Mouse (Mus musculus) lung, adult 2 months (tissue): ENCODE results near the gene Best3.

ENCODE experiments used
- CTCF ChIP-seq: fragments of 200-500 bp; IDR thresholded peaks from 2 replicates; pipeline ENCODE4 v1.5.1; 2011; ENCODE audit warnings: mild to moderate bottlenecking, low read length, control low read depth; ENCODE audit not compliant: insufficient read depth
- POLR2A ChIP-seq: fragments of 200-500 bp; IDR thresholded peaks from 2 replicates; pipeline ENCODE4 v1.6.1; 2011; ENCODE audit warnings: low read depth, mild to moderate bottlenecking, control low read depth, low read length, borderline replicate concordance; ENCODE audit errors: extremely low read depth

DNA sequence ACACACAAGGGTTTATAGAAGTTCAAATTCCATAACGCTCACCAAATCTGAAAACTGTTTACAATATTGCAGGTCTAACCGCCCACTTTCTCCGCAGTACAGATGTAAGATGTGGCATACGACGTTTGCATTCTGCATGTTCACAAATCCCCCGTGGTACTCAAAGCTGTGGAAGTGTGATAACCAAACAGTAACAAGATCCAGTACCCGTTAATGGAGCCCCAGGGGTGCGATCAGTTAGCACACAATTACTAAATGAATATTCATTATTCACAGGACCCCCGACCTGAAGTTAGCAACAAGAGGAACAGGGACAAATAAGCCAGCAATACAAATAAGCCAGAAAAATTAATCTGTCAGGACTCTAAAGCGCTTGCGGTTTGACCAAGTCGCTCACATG, 1.3 kb upstream of the Best3 start:
- TF ChIP-seq POLR2A (no peak), CTCF (no peak)
